Mouse (Mus musculus) gastrocnemius, adult 2 months (tissue): ENCODE data around the gene D230025D16Rik. TPM values are rescaled to one million over a fixed set of nuclear protein-coding genes. Genes with fewer than 3 reads are reported as not detected.
"Not testable (repeated sequence)": the region's sequence is repeated elsewhere in the genome, so short reads cannot be mapped to it uniquely, and the experiment has no call there.

Experiments used
- DNase-seq: peaks from one replicate; pipeline ENCODE4 v3.0.0; 2022
- H3K27ac ChIP-seq: fragments of 200-600 bp; 2 replicates; pipeline ENCODE4 v1.8.1; 2022; ENCODE audit warnings: mild to moderate bottlenecking
- H3K4me3 ChIP-seq: fragments of 200-600 bp; 2 replicates; pipeline ENCODE4 v1.8.1; 2022; ENCODE audit warnings: mild to moderate bottlenecking, moderate library complexity
- CTCF ChIP-seq: fragments of 200-600 bp; IDR thresholded peaks from 2 replicates; pipeline ENCODE4 v1.8.1; 2022; ENCODE audit warnings: antibody characterized with exemption, mild to moderate bottlenecking, moderate library complexity
- intact Hi-C: fragments of 180-260 bp; cut with DNase I; formaldehyde crosslinking; loops from one replicate; pipeline ENCODE4 v1.15.1; 2025
- total RNA-seq, 2 experiments: library from RNA; stranded (reverse); gene quantifications; 2 replicates each; pipeline ENCODE4 v1.2.3; 2021

D230025D16Rik gene
- total RNA-seq, 2 experiments from 2014 or later = 28.1 to 33.1 TPM

- Histone ChIP-seq H3K27ac (no peak overlapping the region), H3K4me3 (no peak overlapping the region)
- intact Hi-C loops = loop anchor here (1.0 to 5.0 kb wide), 3 partner anchors 61 to 96 kb away; no protein-coding TSS in a partner anchor
- peak; percentile 79 for TF ChIP-seq CTCF
- no peak for DNase-seq
Measured at GRCm38 (mm10) chr8:105217926-105218522, 6.9 kb upstream of the D230025D16Rik start.

- TF ChIP-seq CTCF = no peak
- H3K27ac ChIP-seq = peak overlapping the region; percentile 95
- H3K4me3 ChIP-seq = peak overlapping the region; percentile 93
- intact Hi-C loops = loop anchor here (5.0 kb wide), 1 partner anchor 52 kb away; the partner anchor contains the start of gene Cbfb
- DNase-seq = peak; percentile 65
Measured at GRCm38 (mm10) chr8:105223850-105224249, 1.1 kb upstream of the D230025D16Rik start.

- intact Hi-C loops = no loop called here
- H3K4me3 ChIP-seq = peak overlapping the region; percentile 93
- no peak for TF ChIP-seq CTCF
- H3K27ac ChIP-seq = peak overlapping the region; percentile 95
- DNase-seq = no peak
Measured at GRCm38 (mm10) chr8:105225272-105225593, 288 bp downstream of the D230025D16Rik start.

- intact Hi-C loops = no loop called here
- DNase-seq = no peak
- H3K4me3 ChIP-seq = peak overlapping the region; percentile 93
- no peak for TF ChIP-seq CTCF
- H3K27ac ChIP-seq = peak overlapping the region; percentile 95
Measured at GRCm38 (mm10) chr8:105225917-105226316, 972 bp downstream of the D230025D16Rik start.

- intact Hi-C loops = no loop called here
- no peak overlapping the region for H3K4me3 ChIP-seq
- no peak for TF ChIP-seq CTCF
- no peak for DNase-seq
- H3K27ac ChIP-seq = peak overlapping the region; percentile 69
Measured at GRCm38 (mm10) chr8:105231503-105232320, 6.8 kb downstream of the D230025D16Rik start.

- intact Hi-C loops, DNase-seq, H3K4me3 ChIP-seq: not testable (repeated sequence)
- peak overlapping the region; percentile 86; the same call in 1 of the 2 replicates for H3K27ac ChIP-seq
Measured at GRCm38 (mm10) chr8:105232321-105232693, 7.4 kb downstream of the D230025D16Rik start.

GRCm38 (mm10) chr8:105233126-105233935 lies 8.4 kb downstream of the D230025D16Rik start:
- DNase-seq = no peak
- H3K27ac ChIP-seq = peak overlapping the region; percentile 86
- H3K4me3 ChIP-seq = no peak overlapping the region
- intact Hi-C loops = no loop called here
- no peak for TF ChIP-seq CTCF

GRCm38 (mm10) chr8:105235206-105235605 lies 10.3 kb downstream of the D230025D16Rik start:
- Histone ChIP-seq H3K4me3 (no peak overlapping the region), H3K27ac (peak overlapping the region; percentile 86)
- intact Hi-C loops = no loop called here
- TF ChIP-seq CTCF = no peak
- no peak for DNase-seq

GRCm38 (mm10) chr8:105237442-105238142 lies 12.6 kb downstream of the D230025D16Rik start:
- Histone ChIP-seq H3K27ac (no peak overlapping the region), H3K4me3 (no peak overlapping the region)
- DNase-seq = no peak
- TF ChIP-seq CTCF = no peak
- intact Hi-C loops = no loop called here

GRCm38 (mm10) chr8:105241016-105241415 lies 16.1 kb downstream of the D230025D16Rik start:
- Histone ChIP-seq H3K4me3 (no peak overlapping the region), H3K27ac (no peak overlapping the region)
- TF ChIP-seq CTCF = no peak
- intact Hi-C loops = no loop called here
- no peak for DNase-seq

- intact Hi-C loops = no loop called here
- Histone ChIP-seq H3K27ac (no peak overlapping the region), H3K4me3 (no peak overlapping the region)
- no peak for DNase-seq
- TF ChIP-seq CTCF = no peak
Measured at GRCm38 (mm10) chr8:105251954-105252353, 27.0 kb downstream of the D230025D16Rik start.
